Mouse (Mus musculus) erythroid progenitor cell, adult 5-6 weeks (primary cell): Measurements from ENCODE around the gene Syt9. TPM values are rescaled to one million over a fixed set of nuclear protein-coding genes. Genes with fewer than 3 reads are reported as not detected.
A peak's percentile ranks its signal among the peaks of the same experiment; 100 is the strongest.

Experiments used
- ATAC-seq: replicated peaks from 2 replicates; pipeline ENCODE4 v1.8.0; 2016; ENCODE audit warnings: moderate number of reproducible peaks, mild to moderate bottlenecking, moderate TSS enrichment, inconsistent platforms; ENCODE audit not compliant: poor library complexity, low FRiP score, severe bottlenecking
- total RNA-seq, 2 experiments: library from RNA; stranded (forward) in 1 of 2; stranded (reverse) in 1 of 2; fragments of 150-400 nt in 1 of 2; fragments of 186-747, 209-891 nt in 1 of 2; gene quantifications; 2 replicates each; pipeline versions ENCODE4 v1.2.3 to v1.2.4; 2015 to 2017; ENCODE audit warnings: low replicate concordance in 2 of 2

Gene Syt9
- total RNA-seq, 2 experiments from 2014 or later: not detected

DNA sequence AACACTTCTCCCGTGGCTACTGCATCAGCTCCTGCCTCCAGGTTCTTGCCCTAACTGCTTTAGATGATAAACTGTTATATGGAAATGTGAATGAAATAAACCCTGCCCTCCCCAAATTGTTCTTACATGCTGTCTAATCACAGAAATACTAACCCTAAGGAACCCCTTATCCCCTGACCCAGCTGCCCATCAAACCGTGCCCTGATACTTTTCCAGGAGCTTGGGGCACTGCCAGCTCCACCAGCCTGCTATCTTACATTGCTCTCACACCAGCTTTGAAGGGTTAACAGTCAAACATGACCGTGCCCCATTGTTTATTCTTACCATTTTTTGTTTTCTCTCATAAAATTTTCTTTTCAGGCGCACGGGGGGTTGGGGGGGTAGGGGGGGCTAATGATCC, 158.8 kb downstream of the Syt9 start:
- no peak for ATAC-seq

DNA sequence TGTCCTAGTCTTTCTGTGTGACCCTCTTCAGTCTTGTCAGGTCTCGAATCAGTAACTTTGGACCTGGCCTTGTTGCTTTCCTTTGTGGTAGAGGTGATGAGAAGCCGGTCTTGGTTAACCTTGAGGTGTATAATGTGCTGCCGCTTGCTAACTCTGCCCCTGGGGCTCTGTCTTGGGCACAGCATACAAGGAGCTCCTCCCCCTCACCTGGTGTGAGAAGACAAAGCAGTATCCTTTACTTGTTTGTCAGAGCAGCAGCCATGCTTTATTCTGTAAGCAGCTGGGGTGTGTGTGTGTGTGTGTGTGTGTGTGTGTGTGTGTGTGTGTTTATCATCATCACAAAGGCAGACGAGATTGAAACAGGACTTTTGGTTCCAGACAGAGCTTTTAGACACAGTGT, 164.8 kb downstream of the Syt9 start:
- no peak for ATAC-seq

DNA sequence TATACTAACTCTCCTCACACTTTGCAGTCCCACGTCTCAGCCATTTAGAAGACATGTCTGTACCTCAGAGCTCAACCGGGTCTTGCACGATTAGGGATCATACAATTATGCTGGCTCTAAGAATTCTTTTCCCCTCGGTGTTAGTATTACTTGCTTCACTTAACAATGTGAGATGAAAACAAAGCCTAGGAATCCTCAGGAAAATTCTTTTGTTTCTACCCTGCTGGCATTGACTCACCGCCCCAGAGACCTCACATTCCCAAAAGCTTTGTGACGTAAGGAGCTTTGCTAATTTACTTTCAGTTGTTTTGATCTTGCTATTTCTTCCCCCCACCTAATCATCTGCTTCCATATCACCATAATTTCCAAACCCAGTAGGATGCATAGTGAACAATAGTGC, 166.0 kb downstream of the Syt9 start:
- ATAC-seq: no peak

GRCm38 (mm10) chr7:107540034-107540433, 169.5 kb downstream of the Syt9 start:
- no peak for ATAC-seq

- no peak for ATAC-seq
Measured at GRCm38 (mm10) chr7:107545011-107545410, 174.5 kb downstream of the Syt9 start.

- no peak for ATAC-seq
Measured at GRCm38 (mm10) chr7:107547872-107548271, 177.3 kb downstream of the Syt9 start.

- ATAC-seq: no peak
Measured at GRCm38 (mm10) chr7:107553461-107553860, 182.9 kb downstream of the Syt9 start.

- no peak for ATAC-seq
Measured at GRCm38 (mm10) chr7:107555906-107556305, 185.4 kb downstream of the Syt9 start.

- no peak for ATAC-seq
Measured at GRCm38 (mm10) chr7:107560675-107561074, 190.1 kb downstream of the Syt9 start.

DNA sequence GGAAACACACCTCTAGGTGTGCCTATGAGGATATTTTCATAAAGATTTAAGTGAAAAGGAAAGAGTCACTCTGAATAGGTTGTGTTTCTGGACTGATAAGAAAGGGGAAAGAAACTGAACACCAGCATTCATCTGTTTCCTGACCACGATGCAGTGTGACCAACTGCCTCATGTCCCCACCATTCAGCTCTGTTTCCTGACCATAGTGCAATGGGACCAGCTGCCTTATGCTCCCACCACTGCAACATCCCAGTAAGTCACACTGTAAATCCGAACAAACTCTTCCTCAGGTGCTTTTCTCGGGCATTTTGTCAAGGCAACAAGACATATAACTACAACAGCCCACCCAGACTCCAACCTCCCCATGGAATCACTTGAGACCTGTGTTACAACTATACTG, 191.1 kb downstream of the Syt9 start:
- ATAC-seq: no peak

DNA sequence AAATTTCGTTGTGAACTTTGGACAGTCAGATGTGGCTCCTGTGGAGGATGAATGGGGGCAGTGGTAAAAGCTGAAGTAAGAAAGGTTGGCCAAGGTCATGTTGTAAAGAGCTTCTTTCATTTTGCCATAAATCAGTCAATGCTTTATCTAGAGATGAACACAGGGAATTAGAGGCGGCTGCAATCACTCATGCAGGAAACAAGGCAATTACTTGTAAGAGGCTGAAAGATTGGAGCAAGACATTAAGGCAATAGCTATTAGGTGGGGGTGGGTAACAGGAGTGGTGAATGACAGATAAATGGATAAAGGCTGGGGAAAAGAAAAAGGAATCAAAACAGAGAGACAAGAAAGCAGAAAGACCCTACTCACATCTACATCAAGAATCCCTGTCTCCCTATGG, 193.2 kb downstream of the Syt9 start:
- no peak for ATAC-seq

- ATAC-seq: no peak
Measured at GRCm38 (mm10) chr7:107567261-107567671, 196.7 kb downstream of the Syt9 start, which contains the start of gene Olfml1. Gene Olfml1, plus strand, starts transcription at chr7:107567446.

- no peak for ATAC-seq
Measured at GRCm38 (mm10) chr7:107567674-107568073, 197.1 kb downstream of the Syt9 start.

- ATAC-seq: no peak
Measured at GRCm38 (mm10) chr7:107568971-107569370, 198.4 kb downstream of the Syt9 start.

DNA sequence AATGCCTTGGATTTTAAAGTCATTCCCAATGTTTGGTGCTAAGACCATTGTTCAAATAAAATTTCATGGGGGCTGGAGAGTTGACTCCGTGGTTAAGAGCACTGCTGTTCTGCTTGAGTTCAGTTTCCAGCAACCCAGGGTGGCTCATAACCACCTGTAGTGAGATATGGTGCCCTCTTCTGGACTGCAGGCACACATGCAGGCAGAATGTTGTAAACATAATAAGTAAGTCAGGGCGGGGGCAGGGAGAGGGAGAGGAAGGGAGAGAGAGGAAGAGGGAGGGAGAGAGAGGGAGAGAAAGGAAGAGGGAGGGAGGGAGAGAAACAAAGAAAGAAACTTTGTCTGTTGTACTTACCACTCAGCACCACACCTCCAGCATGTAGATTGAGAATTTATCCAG, 203.3 kb downstream of the Syt9 start:
- no peak for ATAC-seq

GRCm38 (mm10) chr7:107574276-107574675, 203.7 kb downstream of the Syt9 start:
- no peak for ATAC-seq

DNA sequence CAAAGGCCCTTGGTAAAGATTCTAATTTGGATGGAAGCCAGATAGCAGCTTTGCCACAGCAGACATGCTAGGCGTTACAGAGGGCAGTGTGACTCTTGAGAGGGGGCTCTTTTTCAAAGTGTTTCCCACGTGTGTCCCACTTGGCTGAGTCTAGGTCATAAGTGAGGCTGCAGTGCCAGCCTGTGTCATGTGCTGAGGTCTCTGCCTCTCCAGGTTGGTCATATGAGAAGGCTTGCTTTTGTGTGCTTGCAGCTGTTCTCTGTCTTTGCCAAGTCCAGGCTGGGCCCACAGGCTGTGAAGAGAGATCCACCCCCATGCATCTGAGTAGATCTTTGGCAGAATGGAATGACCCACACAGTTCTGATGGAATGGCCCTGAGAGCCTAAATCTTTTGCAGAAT, 222.1 kb downstream of the Syt9 start:
- ATAC-seq: no peak

DNA sequence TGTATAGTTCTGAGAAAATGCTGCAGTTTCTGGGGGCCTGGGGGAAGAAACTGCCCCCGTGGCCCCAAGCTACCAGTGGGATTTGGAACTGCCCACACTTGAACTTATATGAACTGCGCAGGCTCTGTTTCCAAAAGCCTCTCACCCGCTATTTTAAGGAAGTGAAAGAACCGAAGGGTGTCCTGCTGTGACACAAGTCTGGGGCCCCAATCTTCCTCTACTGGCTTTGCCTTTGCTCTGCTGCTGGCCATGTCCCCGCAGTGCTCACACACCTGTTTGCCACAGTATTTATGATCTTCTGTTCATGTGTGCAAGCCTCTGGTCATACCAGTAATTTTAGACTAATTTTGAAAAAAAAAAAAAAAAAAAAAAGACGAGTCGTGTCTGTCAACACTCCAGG, 223.4 kb downstream of the Syt9 start:
- no peak for ATAC-seq

DNA sequence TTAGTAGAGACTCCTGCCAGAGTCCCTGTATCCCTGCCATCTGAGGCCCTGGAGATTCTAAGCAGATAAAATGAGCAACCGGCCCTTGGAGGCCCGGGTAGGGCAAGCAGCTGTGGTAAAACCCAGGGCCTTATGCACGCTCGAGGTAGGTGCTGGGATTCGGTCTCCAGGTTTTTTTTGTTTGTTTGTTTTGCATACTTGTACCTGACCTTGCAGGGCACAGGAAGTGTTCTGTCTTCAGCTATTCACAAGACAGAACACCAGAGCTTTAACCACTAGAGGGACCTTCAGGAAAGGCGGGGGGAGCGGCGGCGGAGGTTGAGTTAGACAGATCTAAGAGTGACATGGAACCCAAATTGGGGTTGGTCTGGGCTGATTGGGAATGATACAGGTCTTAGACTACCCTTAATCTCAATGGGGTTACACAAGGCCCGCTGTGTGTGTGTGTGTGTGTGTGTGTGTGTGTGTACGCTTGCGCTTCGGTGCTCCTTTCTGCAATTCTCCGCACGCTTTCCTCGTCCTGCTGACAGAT, 223.9 kb downstream of the Syt9 start:
- no peak for ATAC-seq

GRCm38 (mm10) chr7:107594857-107595402, 224.4 kb downstream of the Syt9 start, which contains the start of gene Ppfibp2:
Gene Ppfibp2, plus strand, starts transcription at chr7:107595207.
- ATAC-seq: peak; percentile 88

DNA sequence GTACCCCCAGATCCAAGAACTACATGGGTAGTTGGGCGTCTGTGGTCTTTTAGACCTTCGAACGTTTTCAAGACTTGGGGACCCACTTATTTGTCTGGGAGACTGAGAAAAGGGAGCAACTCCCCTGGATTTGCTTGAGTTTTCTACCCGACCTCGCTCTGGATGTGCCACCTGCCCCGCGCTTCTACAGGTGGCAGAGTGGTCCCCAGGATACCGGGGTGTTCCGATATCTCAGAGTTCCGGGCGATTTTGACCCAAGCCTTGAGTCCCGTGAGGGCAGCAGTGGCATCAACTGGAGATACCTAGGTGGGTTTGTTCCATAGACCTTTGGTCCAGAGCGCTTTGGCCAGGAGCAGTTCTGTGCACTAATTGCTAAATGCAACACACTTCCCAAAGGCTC, 224.9 kb downstream of the Syt9 start:
- ATAC-seq: no peak

DNA sequence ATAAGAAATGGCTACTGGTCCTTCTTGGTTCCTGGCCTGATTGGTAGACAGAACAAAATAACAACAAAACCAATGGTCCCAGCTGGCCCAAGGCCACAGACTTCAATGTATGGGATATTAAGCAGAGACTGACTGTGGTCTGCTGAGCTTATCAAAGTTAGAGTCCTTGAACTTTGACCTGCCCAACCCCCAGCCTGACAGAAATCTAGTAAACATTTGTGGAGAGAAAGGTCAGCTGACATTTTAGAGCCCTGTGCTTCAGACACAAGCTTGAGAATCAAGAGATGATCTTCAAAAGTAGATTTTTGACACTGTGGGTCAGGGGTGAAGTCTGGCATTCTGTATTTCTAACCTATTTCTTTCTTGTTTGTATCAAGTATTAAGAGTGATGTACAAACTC, 226.2 kb downstream of the Syt9 start:
- ATAC-seq: no peak
